Mouse (Mus musculus) heart, embryonic 12.5 days (tissue): ENCODE data around the gene H60b. TPM values are rescaled to one million over a fixed set of nuclear protein-coding genes. Genes with fewer than 3 reads are reported as not detected.
"Not testable (repeated sequence)": the region's sequence is repeated elsewhere in the genome, so short reads cannot be mapped to it uniquely, and the experiment has no call there.

Source experiments
- ATAC-seq: fragments of 200-750 bp; cut with Nextera tagmentation; 2 replicates; pipeline ENCODE4 v1.8.0; 2017; ENCODE audit warnings: moderate TSS enrichment, moderate library complexity; ENCODE audit not compliant: insufficient number of reproducible peaks, low FRiP score
- H3K27ac ChIP-seq: fragments of 300-500 bp; sonication (generic); 2 replicates; pipeline ENCODE4 v1.5.1; 2016; ENCODE audit warnings: mild to moderate bottlenecking, moderate library complexity; ENCODE audit not compliant: poor library complexity, severe bottlenecking
- H3K27me3 ChIP-seq: fragments of 300-500 bp; sonication (generic); replicated peaks from 2 replicates; pipeline ENCODE4 v1.6.1; 2016; ENCODE audit warnings: mild to moderate bottlenecking, moderate library complexity
- H3K36me3 ChIP-seq: fragments of 300-500 bp; sonication (generic); 2 replicates; pipeline ENCODE4 v1.6.1; 2016; ENCODE audit warnings: mild to moderate bottlenecking, moderate library complexity
- H3K4me1 ChIP-seq: fragments of 300-500 bp; sonication (generic); replicated peaks from 2 replicates; pipeline ENCODE4 v1.6.1; 2016; ENCODE audit warnings: mild to moderate bottlenecking
- H3K4me2 ChIP-seq: fragments of 300-500 bp; sonication (generic); 2 replicates; pipeline ENCODE4 v1.6.1; 2016; ENCODE audit warnings: mild to moderate bottlenecking, moderate library complexity
- H3K4me3 ChIP-seq: fragments of 300-500 bp; sonication (generic); 2 replicates; pipeline ENCODE4 v1.5.1; 2016; ENCODE audit warnings: mild to moderate bottlenecking
- H3K9ac ChIP-seq: fragments of 300-500 bp; sonication (generic); 2 replicates; pipeline ENCODE4 v1.6.1; 2016; ENCODE audit warnings: mild to moderate bottlenecking, moderate library complexity
- H3K9me3 ChIP-seq: fragments of 300-500 bp; sonication (generic); replicated peaks from 2 replicates; pipeline ENCODE4 v1.6.1; 2016; ENCODE audit warnings: mild to moderate bottlenecking, moderate library complexity
- WGBS: fragments of 180-500 bp; shearing (Covaris S2); methylation state at CpG from one replicate; pipeline ENCODE4 v1.1.7; 2016; 5-methylcytosine and 5-hydroxymethylcytosine counted together
- polyA plus RNA-seq: library from polyadenylated mRNA; unstranded; fragments of >200 nt; fragmentation: Nextera tagmentation; extraction: Ambion mirVana; gene quantifications from 2 replicates; pipeline ENCODE4 v1.2.1, GENCODE M21; 2016

H60b gene
- polyA plus RNA-seq, 1 experiment from 2014 or later = 0.55 TPM

DNA sequence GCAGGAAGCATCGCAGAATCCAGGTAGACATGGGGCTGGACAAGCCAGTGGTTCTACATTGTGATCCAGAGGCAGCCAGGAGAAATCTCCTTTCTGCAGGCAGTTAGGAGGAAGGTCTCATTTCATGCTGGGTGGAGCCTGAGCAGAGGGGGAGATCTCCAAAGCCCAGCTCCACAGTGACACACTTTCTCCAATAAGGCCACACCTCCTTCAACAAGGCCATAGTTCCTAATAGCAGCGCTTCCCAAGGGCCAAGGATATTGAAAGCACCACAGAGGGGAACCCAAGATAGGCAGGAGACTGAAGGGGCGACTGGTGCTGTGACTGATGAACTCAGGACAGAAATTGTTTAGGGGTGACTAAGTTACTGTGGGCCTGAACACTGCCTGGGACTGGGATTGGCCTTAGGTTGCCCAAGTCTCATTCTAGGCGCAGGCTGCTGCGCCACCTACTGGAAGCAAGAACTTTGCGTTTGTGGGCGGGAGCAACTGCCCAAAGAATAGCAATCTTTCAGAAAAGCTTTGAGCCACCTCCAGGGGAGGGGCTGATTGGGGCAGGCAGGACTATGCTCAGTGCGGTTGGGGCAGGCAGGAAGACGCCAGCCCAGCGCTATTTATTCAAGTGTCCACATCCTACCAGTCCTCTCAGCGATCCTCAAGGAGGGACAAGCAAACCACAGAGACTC lies 53.8 kb downstream of the H60b start:
- not testable (repeated sequence) for H3K36me3 ChIP-seq, H3K27ac ChIP-seq, H3K27me3 ChIP-seq, H3K4me3 ChIP-seq, H3K4me2 ChIP-seq, H3K4me1 ChIP-seq, H3K9ac ChIP-seq, H3K9me3 ChIP-seq
- 2% methylated on average over 8 of the region's 11 CpGs for WGBS
- peak; percentile 69 for ATAC-seq

GRCm38 (mm10) chr10:22223474-22224349 lies 65.3 kb downstream of the H60b start:
- not testable (repeated sequence) for H3K4me3 ChIP-seq, H3K9me3 ChIP-seq, H3K36me3 ChIP-seq, H3K9ac ChIP-seq, H3K27ac ChIP-seq, H3K4me2 ChIP-seq, H3K4me1 ChIP-seq, H3K27me3 ChIP-seq
- no CpG with 5 or more reads among the region's 7 CpGs for WGBS
- peak; percentile 74; the same call in 1 of the 2 replicates for ATAC-seq

- Histone ChIP-seq H3K27ac (no peak overlapping the region), H3K4me1 (no peaks in the 10 kb centered on the region), H3K4me3 (no peak overlapping the region), H3K36me3 (no peaks in the 10 kb centered on the region), H3K9ac (no peak overlapping the region), H3K4me2 (no peak overlapping the region), H3K9me3 (peaks cover 20% of the 10 kb centered on the region), H3K27me3 (no peaks in the 10 kb centered on the region)
- 85% methylated on average over 8 of the region's 8 CpGs for WGBS
- ATAC-seq = no peak
These were observed 106.7 kb downstream of the H60b start for GRCm38 (mm10) chr10:22265060-22265459.

GRCm38 (mm10) chr10:22270879-22271786 lies 112.7 kb downstream of the H60b start:
- not testable (repeated sequence) for H3K9me3 ChIP-seq, H3K4me2 ChIP-seq, H3K36me3 ChIP-seq, ATAC-seq, H3K4me3 ChIP-seq, H3K27ac ChIP-seq, H3K9ac ChIP-seq, H3K4me1 ChIP-seq, H3K27me3 ChIP-seq
- 41% methylated on average over 8 of the region's 8 CpGs for WGBS

DNA sequence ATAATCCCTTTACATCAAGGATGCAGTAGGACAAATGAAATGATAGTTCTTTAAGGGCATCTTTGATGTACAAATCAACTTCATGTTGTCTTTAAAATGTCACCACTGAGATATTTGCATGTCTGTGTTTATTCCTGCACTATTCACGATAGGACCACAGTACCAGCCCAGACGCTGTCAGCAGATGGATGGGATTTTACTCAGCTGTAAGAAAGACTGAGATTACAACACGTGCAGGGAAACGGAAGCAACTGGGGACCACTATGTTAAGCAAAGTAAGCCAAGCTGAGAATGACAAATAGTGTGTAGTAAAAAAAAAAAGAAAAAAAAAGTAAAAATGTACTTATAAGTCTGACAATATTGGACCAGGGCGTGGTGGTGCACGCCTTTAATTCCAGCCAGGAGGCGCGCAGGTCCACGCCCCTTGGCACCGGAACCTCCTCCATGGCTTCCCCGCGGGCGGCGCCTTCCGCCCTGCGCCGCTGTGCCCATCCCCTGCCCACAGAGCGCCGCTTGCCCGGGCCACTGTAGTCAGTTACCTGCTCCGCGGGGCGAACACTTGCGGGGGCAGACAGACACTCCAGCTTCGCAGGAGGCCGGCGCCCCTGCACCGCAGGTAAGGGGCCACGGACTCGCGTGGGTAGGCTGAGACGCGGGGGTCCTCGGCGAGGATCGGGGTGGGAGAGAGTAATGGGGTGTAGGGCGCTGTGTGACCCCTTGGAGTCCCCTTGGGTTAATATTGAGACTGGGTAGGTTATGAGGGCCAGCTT lies 114.7 kb downstream of the H60b start:
- H3K4me2 ChIP-seq = peak overlapping the region; percentile 99
- H3K4me1 ChIP-seq, ATAC-seq, H3K9me3 ChIP-seq, H3K27me3 ChIP-seq, H3K27ac ChIP-seq, H3K36me3 ChIP-seq: not testable (repeated sequence)
- peak overlapping the region; percentile 59 for H3K9ac ChIP-seq
- peak overlapping the region; percentile 67 for H3K4me3 ChIP-seq
- WGBS = under 1% methylated on average over 37 of the region's 37 CpGs

- Histone ChIP-seq H3K27me3 (peaks cover 8% of the 10 kb centered on the region; the same call in 1 of the 2 replicates), H3K27ac (no peak overlapping the region), H3K4me3 (peak overlapping the region; percentile 67), H3K9me3 (no peaks in the 10 kb centered on the region), H3K4me1 (0 out of 2 replicates have a peak, but pooled peaks cover 3% of the 10 kb centered on the region), H3K36me3 (no peaks in the 10 kb centered on the region), H3K4me2 (peak overlapping the region; percentile 99), H3K9ac (peak overlapping the region; percentile 59)
- ATAC-seq = no peak
- WGBS = under 1% methylated on average over 41 of the region's 41 CpGs
These were observed 115.4 kb downstream of the H60b start for GRCm38 (mm10) chr10:22273684-22274305.

DNA sequence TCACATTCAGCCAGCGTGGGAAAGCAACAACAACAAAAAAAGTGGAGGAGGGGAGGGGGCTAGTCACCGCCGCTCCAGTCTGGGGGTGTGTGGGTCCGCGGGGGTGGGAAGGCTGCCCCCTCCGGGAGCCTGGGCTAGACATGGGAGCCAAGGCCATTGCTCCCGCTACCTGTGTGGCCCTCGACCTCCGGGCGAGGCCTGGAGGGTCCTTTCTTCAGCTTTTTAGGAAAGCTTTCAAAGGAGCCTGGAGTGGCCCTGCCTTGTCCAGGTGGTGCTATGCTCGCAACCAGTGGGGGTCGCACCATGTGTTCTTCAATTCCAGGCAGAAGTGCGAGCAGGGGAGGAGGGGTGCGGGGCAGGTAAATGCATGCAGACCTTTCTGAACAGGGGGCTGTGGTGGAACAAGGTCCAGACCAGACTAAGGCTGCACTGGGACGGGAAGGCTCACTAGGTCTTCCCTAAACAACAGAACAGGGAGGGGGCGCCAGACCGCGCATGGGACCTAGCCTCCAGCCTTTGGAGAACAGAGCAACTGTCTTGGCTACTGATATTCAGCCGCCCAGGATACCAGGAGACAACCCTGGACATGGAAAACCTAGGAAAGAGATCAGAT lies 116.2 kb downstream of the H60b start:
- ATAC-seq = no peak
- H3K36me3 ChIP-seq = no peaks in the 10 kb centered on the region
- 8% methylated on average over 19 of the region's 19 CpGs for WGBS
- H3K9me3 ChIP-seq = no peaks in the 10 kb centered on the region
- no peak overlapping the region for H3K27ac ChIP-seq
- peak overlapping the region; percentile 67 for H3K4me3 ChIP-seq
- H3K4me1 ChIP-seq = 0 out of 2 replicates have a peak, but pooled peaks cover 3% of the 10 kb centered on the region
- H3K27me3 ChIP-seq = peaks cover 8% of the 10 kb centered on the region; the same call in 1 of the 2 replicates
- no peak overlapping the region for H3K9ac ChIP-seq
- peak overlapping the region; percentile 99 for H3K4me2 ChIP-seq

- H3K9ac ChIP-seq, H3K9me3 ChIP-seq, H3K4me3 ChIP-seq, H3K27ac ChIP-seq, H3K36me3 ChIP-seq, H3K4me1 ChIP-seq, ATAC-seq, H3K4me2 ChIP-seq: not testable (repeated sequence)
- H3K27me3 ChIP-seq = peaks cover 12% of the 10 kb centered on the region
- 70% methylated on average over 2 of the region's 2 CpGs for WGBS
These were observed 120.1 kb downstream of the H60b start for GRCm38 (mm10) chr10:22278468-22278867.

- Histone ChIP-seq H3K4me2 (no peak overlapping the region), H3K9ac (no peak overlapping the region), H3K9me3 (no peaks in the 10 kb centered on the region), H3K27ac (no peak overlapping the region), H3K36me3 (no peaks in the 10 kb centered on the region), H3K4me1 (no peaks in the 10 kb centered on the region), H3K4me3 (no peak overlapping the region), H3K27me3 (peaks cover 9% of the 10 kb centered on the region)
- 33% methylated on average over 6 of the region's 6 CpGs for WGBS
- no peak for ATAC-seq
These were observed 124.4 kb downstream of the H60b start for GRCm38 (mm10) chr10:22282816-22283215.

- WGBS = 26% methylated on average over 1 of the region's 1 CpGs
These were observed 137.3 kb downstream of the H60b start for GRCm38 (mm10) chr10:22295676-22296075.

More at GRCm38 (mm10) chr10:22295676-22296075, 137.3 kb downstream of the H60b start:
- H3K27me3 ChIP-seq = no peaks in the 10 kb centered on the region
- H3K9me3 ChIP-seq = no peaks in the 10 kb centered on the region
- no peak overlapping the region for H3K9ac ChIP-seq
- no peak overlapping the region for H3K4me3 ChIP-seq
- H3K36me3 ChIP-seq = no peaks in the 10 kb centered on the region
- no peak overlapping the region for H3K27ac ChIP-seq
- no peak for ATAC-seq
- H3K4me1 ChIP-seq = no peaks in the 10 kb centered on the region
- no peak overlapping the region for H3K4me2 ChIP-seq
